Mouse (Mus musculus): ENCODE measurements around the gene Acin1.

DNA sequence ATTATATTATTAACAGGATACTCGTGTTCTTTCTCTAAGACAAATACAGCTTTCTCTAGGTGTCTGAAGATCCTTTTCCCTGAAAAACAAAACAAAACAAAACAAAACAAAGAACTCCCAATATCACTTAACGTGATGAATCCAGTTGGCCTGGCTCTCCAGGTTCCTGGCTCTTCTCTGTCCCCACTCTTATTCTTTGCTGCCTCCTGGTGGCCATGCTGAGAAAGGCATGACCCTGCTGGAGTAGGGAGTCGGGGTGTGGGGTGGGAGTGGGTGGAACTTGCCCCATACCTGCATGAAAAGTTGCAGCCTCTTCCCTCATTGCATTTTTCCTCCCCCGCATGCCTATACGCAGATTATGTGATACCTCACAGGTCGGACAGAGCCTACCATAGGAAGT lies 14.6 kb upstream of the Acin1 start:
- TF ChIP-seq CTCF (IDR thresholded peaks at IDR 0.05; ENCODE audit: low read depth, low read length) (peak; percentile 93), POLR2A (IDR thresholded peaks at IDR 0.05; ENCODE audit: extremely low read depth, insufficient read depth, low read length) (no peak)
